Mouse (Mus musculus): ENCODE results near the gene Foxe1. TPM values are rescaled to one million over a fixed set of nuclear protein-coding genes. Genes with fewer than 3 reads are reported as not detected.
A peak's percentile ranks its signal among the peaks of the same experiment; 100 is the strongest.

Gene Foxe1
- total RNA-seq, 1 experiment from 2014 or later: not detected

GRCm38 (mm10) chr4:46347580-46348515, 4.4 kb downstream of the Foxe1 start:
- DNase-seq: no peak

DNA sequence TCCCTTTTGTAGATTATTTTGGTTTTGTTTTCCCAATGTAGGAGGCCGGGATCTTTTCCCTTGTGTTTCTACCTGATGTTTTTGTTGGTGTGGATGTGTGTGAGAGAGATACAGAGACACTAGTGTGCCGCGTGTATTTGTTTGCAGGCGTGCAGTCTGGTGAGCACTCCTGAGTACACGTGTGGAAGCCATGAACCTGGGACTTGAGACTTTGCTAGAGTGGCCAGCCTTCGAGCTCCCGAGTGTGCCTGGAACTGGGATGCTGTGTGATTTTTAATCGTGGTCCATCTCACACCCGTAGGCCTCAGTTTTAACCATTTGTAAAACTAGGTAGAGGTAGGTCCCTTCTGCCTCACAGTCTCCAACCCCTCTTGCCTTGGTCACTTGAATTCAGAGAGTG, 5.5 kb downstream of the Foxe1 start:
- DNase-seq: no peak

DNA sequence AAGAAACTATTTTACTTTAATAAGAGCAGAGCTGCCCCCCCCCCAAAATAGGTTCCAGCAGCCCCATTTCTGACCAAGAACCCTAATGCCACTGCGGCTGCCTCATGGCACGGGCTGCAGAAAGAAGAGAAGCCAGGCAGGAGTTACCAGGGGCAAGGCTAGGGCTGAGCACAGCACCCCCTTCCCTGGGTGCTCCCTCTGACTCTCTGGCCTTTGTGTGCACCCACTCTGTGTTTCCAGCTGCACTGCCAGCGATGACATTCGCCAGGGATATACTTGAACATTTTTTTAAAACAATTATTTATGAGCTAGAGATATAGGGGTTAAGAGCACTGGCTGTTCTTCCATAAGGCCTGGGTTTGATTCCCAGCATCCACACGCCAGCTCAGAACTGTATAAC, 6.1 kb downstream of the Foxe1 start:
- DNase-seq: no peak

DNA sequence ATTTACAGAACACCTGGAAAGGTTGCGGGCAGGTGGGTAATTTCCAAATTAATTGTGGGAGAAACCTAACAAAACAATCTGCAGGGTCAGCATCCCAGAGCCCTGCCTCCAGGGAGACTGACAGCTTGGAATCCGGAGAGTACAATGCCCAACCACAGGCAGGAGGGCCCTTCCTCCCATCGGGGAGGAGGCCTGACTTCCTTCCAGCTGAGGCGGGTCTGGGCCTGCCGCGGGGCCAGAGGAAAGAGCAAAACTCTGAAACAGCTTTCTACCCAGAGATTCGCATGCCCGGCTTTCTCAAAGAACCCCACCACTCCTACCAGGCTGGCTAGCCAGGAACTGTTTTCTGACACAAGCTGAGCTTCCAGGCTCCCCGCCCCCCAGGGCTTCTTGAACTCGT, 9.6 kb downstream of the Foxe1 start:
- DNase-seq: no peak

- DNase-seq: peak; percentile 88
These were observed 13.1 kb downstream of the Foxe1 start for GRCm38 (mm10) chr4:46356351-46357133.

DNA sequence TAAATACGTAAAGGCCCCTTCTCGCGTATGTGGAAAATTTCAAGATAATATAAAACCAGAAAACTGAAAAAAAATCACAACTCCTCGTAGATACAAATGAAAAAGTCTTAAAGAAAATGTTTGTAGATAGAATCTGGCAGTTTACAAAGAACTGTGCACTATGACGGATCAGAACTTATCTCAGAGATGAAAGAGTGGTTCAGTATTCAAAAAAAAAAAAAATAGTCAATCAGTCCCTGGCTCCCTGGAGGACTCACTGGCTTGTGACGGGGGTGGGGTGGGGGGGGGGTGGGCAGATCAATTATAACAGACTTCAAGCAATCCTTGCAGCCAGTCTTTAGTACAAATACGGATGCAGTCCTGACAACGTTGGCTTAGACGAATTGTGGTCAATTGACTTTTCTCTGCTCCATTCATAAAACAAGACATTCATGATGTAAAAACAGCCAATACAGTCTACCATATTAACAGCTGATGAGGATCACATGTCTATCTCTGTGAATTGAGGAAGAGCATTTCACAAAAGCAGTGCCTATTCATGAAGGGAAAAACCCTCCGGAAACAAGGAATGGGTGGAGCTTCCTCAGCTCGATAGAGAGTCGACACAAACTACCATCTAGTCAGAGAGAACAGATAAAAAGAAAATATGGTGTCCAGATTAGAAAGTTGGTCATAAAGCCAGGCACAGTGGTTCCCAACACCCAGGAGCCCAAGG, 16.3 kb downstream of the Foxe1 start:
- no peak for DNase-seq

DNA sequence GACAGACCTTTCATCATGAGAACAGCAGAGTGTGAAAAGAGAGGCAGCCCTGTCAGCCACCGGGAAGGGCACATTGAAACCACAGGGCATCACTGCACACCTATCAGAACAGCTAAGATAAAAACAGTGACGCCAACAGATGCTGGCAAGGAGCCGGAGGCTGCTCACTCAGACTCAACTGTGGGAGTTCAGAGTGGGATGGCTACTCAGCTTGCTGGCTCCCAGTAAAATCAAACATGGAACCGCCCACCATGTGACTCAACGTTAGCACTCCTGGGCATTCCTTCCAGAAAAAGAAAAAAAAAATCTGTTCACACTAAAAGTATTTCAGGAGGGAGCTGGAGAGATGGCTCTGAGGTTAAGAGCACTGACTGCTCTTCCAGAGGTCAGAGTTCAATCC, 17.8 kb downstream of the Foxe1 start:
- DNase-seq: no peak

DNA sequence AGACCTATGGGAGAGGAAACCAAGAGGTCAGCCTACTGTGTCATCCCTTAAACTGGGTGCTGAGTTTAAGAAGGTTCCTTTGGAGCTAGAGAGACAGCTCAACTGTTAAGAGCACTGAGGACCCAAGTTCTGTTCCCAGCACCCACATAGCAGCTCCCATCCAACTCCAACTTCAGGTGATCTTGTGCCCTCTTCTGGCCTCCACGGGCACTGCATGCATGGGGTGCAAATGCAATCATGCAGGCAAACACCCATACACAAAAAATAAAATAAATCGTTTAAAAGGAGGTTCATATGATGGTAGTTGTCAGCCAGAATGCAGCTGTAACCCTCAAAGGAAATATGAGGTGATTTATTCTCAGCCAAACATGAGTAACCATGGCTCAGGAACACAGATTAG, 21.0 kb downstream of the Foxe1 start:
- DNase-seq: no peak

- no peak for DNase-seq
These were observed 24.1 kb downstream of the Foxe1 start for GRCm38 (mm10) chr4:46367487-46367959.

- no peak for DNase-seq
These were observed 25.7 kb downstream of the Foxe1 start for GRCm38 (mm10) chr4:46369070-46369469.

DNA sequence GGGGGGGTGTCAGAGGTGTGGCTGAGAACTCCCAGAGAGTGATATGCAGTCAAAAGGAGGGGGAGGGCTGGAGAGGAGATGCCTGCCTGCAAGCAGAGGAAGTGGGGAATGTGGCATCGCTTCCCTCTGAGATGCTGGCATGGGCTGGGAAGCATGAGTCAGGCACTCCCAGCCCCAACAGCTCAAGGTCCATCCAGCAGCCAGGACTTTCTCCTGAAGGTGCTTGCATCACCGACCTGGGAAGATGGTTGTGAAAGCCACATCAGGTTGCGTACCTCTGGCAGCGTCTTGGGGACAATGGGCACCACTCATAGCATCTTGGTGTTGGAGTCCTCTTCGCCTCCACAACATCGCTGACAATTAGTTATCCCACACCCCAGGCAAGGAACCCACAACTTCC, 27.0 kb downstream of the Foxe1 start:
- DNase-seq: peak; percentile 78

DNA sequence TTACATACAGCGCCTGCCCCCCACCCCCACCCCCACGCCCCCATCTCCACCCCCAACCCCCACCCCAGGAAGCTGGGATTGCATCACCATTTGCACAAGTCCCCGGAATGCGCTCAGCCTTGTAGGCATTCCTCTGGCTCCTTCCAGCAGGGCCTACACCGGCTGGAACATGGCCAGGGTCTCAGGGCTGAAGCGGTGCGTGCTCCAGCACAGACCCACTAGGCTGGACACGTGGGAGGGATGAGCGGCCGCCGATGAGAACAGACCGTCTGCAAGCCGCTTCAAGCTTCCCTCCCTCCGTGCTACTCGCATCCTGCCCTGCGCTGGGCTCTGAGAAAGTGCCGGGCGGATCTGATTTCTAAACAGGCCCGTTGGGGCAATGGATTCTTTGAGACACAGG, 27.6 kb downstream of the Foxe1 start:
- DNase-seq: peak; percentile 94

- peak; percentile 64 for DNase-seq
These were observed 31.0 kb downstream of the Foxe1 start for GRCm38 (mm10) chr4:46374455-46374854.

GRCm38 (mm10) chr4:46374869-46375368, 31.5 kb downstream of the Foxe1 start:
- DNase-seq: peak; percentile 92

- no peak for DNase-seq
These were observed 45.1 kb downstream of the Foxe1 start for GRCm38 (mm10) chr4:46388556-46388955.

DNA sequence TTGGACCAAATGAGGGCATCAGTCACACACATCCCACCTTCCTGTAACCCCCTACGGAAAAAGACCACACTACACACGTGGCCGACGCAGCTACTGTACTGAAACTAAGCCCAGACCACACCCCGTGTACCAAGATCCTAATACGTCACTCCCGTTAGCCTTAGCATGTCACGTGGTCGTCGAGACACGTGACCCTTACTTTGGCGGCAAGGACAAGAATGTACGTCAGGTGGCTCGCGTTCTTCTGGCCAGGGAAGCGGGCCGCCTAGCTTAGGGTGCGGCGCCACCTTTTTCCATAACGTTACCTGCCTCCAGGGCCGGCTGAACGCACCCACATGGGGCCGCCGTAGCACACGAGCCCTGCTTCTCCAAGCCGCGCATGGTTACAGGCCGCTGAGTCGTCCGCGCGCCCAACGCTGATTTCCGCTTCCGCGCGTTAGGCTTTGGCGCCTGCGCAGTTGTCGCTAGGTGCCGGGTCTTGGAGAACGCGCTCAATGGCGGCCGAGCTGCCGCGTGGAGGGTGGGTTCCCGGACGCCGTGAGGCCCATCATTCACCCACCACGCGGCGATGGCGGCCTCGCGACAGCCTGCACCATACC, 45.7 kb downstream of the Foxe1 start, which contains the start of gene Trmo:
TSS of gene Trmo (minus strand) at position 425 of the 599 bp plus-strand sequence.
- DNase-seq: peak; percentile 96

DNA sequence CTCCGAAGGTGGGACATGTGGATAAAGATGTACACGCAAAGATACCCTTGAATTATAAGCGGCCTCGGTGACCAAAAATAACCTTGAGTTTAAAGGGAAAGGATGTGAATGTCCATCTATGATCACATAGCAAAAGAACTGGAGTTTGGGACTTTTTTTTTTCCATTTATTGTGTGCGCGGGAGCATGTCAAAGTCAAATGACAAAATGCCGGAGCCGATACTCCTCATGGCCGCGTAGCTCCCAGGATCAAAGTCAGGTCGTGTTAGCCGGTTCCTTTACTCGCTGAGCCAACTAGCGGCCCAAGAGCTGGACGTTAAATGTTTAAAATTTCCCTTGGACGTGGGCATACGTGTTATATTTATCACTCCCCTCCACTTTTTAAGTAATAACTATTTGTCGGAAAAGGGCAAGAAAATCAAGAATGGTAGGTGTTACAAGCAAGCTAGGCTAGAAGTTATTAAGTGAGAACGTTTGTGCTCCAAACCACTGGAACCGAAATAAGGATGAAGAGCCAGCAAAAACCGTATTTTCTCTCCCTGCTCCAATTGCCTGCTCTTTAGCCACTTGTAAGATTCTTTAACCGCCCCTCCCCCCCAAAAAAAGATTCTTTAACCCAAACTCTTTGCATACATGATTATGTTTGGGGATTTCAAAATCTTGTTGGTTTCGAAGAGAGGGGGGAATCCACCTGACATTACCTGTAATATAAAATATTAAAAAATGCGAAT, 46.4 kb downstream of the Foxe1 start:
- DNase-seq: peak; percentile 50

DNA sequence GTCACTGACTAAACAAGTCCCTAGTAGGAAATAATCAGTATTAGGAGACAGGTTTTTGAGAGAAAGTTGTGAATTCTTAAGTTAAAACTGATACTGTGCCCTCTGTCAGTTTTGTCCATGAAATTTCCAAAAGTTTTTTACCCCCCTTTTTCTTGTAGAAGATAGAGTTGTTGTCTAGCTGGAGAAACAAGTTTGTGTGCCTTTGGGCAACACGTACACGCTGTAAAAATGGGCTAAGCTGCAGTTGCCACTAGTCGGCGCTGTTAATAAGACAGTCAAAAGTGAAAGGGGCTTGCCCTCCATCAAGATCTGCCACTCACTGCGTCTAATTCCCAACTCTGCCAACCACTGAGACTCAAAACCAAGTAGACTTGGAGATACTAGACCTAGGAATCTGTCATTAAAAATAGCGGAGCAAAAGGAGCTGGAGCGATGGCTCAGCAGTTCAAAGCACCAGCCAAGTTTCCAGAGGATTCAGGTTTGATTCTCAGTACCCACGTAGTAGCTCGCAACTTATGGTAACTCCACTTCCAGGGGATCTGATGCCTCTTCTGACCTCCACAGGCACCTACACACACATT, 47.1 kb downstream of the Foxe1 start:
- DNase-seq: peak; percentile 89

DNA sequence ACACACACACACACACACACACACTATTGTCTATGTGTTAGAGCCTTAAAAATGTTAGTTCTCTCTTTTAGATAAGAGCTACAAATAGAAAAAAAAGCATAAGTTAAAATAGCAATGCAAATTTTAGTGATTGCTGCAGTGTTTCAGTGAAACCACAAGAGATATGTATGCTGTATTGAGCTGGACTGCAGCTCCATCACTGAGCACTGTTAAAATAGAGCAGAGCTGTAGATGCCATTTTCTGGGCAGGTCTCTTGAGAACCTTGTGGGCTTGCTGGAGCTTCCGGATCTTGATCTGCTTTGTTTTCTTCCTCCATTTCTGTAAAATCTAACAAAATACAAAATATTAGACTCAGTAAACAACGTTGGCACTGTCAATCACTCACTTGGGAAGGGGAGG, 51.0 kb downstream of the Foxe1 start:
- no peak for DNase-seq

DNA sequence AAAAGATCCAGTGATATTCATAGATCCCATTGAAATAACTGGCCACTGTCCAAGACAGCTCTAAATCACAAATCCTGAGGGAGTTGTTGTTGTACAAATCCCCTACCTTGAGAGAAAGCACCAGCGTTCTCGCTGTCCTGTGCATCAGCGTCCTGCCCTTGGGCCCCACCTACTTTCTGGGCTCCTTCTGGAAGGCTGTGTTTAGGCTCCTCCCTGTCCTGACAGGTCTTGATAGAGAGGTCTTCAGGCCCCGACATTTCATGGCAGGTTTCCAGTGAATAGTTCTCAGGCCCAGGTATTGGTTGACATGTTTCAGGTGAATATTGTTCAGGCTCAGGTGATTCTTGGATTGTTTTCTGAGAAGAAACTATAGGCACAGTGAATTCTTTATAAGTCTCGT, 52.3 kb downstream of the Foxe1 start:
- no peak for DNase-seq
